Mouse (Mus musculus) lung, postnatal 14 days (tissue): ENCODE measurements around the gene Prmt6.

Source experiments
- DNase-seq: peaks from one replicate; pipeline ENCODE4 v3.0.0; 2021

The Prmt6 gene

DNA sequence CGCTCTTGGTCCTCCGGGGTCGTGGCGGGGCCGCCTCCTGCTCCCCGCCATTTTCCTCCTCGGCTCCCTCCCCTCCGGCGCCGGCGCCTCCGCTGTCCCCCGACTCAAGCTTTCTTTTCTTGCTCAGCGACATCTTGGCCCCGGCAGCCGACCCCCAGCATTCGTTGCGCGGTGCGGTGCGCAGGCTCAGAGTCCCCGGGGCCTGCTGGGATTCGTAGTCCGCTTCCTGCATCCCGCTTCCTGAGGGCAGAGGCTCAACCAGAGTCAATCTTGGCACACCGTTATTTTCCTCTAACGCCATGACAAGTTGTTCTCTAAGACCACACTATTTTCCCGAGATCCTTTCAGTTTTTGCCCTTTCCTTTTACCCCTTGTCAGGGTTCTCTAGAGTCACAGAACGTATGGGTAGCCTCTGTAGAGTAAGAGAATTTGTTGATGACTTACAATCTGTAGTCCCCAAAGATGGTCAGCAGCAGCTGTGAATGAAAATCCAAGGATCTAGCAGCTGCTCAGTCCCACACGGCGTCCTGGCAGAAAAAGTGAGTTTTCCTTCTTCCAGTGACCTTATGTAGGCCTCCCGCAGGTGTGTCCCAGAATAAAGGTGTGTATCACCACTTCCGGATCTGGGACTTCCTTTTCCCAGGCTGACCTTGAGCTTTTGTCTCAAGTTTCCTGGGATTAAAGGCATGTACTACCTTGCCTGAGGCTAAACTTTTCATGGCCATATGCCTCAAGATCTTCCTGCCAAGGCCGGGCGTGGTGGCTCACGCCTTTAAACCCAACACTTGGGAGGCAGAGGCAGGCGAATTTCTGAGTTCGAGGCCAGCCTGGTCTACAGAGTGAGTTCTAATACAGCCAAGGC is at the start of gene Prmt6:
TSS of gene Prmt6 (minus strand) at position 160 of the 862 bp plus-strand sequence.
- DNase-seq = peak; percentile 90

DNA sequence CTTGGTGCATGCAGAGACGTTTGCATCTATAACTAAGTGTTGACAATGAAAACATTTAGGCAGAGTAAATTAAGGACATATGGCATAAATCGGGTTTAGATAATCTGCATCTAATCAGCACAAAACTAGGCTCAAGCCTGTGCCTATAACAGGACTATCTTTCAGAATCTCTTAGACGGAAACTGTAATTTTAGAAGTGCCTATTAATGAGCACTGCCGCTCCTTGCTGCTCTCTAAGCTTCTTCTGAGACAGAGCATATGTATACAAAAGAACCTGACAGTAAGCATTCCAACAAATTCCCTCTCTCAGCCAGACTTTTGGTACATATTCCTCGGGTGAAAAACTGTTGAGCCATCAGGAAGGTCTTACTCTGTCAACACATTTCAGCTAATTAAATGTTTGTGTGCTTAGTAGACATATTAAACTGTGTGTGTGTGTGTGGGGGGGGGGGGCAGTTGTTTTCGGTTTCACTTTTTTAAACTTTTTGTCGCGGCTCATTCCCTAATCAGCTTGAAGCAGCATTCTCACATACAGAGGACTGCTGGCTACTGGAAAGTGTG is 39.8 kb upstream of the Prmt6 start:
- no peak for DNase-seq

DNA sequence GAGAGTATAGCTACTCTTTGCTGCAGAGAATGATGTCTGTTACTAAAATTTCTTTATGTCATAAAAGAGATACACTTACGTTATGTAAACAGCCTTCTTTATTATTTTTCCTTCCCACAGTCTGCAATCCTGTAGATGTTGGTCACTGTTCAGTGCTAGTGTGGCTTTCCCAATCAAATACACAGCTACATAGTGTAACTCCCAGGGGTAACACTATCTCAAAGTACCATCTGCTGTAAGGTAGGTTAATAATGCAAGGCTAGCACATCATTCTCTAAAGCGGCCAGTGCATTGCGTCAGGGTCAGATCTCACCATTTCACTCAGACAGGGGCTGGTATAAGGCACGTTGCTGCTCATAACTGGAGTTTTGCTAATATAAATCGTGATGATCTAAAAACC is 31.9 kb upstream of the Prmt6 start:
- DNase-seq = no peak

DNA sequence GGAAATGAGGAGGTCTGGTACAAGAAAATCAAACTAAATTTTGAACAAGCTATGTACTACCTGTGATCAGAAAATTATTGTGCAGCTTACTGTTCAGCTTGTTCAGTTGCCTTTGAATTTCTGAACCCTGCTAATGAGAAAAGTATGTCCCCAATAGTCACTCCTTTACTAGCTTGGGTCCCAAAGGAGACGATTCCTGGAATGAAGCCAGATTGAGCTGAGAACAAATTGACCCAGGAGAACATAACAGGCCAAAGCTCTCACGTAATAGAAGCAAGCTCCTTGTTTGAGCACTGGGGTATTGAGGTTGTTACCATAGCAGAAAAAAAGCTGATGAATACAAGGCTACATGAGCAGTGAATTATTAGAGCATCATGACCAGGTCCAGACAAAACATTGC is 17.0 kb upstream of the Prmt6 start:
- no peak for DNase-seq

DNA sequence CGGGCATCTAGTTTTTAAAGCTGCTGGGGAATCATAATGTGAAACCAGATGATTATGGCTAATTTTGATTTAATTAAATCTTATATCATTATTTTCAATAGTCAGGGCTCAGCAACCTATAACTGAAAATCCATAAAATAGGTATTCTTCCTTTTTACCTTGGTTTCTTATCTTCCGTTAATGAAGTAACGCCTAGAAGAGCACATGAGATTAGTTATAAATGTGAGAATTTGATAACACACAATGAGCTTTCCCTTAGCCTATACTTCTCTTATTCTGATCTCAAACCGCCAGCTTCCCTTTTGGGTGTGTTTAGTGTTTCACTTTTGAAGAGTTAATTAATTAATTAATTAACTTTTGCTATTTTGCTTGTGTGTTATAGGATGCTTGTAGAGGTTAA is 2.3 kb upstream of the Prmt6 start:
- DNase-seq = no peak

DNA sequence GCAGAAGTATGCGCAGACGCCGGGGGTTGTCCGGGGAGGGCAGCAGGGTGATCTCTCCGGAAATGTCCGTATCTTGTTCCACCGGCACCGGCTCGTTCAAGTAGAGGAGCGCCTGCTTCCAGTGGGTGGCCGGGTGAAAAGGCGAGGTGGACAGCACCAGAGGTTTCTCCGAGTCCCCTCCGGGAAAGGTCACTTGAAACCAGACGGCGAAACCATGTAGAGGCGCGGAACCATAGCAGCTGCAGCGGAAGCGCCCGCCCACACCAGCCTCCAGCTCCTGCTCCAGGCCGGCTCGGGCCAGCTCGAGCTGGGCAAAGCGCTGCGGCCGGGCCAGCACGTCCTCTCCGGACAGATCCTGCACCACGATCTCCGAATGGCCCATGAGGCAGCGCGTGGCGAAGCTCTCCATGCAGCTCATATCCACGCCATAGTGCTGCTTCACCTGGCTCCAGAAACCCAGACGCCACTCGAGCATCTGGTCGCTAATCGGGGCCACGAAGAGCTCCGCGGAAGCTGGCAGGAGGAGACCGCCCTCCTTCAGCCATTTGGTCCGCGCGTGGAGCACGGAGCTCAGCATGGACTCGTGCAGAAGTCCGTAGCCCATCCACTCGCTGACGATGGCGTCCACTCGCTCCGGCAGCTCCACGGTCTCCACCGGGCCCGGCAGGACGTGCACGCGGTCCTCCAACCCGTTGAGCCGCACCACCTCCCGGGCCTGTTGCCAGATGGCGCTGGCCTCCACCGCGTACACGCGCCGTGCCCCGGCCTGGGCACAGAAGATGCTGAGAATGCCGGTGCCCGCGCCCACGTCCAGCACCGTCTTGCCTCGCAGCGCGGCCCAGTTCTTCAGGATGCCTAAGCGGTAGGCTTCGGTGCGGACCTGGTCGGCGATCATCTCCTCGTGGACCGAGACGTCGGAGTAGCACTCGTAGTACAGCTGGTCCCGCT is 633 bp downstream of the Prmt6 start:
- peak; percentile 67 for DNase-seq

DNA sequence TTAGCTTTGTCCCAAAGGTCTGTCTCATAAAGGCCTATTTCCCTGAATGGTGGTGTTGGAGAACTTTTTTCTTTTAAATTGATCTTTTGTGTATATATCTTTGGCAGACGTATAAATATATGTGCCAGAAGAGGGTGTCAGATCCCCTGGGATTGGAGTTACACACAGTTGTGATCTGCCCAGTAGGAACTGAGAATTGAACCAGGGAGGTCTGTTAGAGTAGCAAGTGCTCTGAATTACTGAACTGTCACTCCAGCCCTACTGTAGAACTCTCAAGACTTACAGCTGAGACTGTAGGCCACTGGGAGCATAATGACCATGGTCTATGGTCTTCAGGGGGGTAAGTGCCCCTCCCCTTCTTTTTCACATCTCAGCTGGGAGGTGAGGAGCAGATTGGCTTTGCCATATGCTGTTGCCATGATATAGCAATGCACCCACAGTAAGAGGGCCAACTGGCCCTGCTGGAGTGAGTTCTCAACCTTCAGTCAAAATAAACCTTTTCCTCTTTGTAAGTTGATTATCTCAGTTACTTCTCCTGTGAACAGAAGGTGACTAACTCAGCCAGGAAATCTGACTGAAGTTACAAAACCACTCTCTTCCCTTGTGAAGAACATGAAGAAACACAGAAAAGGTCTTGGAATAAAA is 13.9 kb downstream of the Prmt6 start:
- DNase-seq = no peak
